Mouse (Mus musculus) spleen, adult 18-20 months (tissue): Measurements from ENCODE around the gene Lgi4.

Experiments used
- DNase-seq, 2 experiments: peaks; one replicate each; pipeline ENCODE4 v3.0.0; 2022; ENCODE audit warnings: mixed read lengths in 2 of 2

Lgi4 gene

DNA sequence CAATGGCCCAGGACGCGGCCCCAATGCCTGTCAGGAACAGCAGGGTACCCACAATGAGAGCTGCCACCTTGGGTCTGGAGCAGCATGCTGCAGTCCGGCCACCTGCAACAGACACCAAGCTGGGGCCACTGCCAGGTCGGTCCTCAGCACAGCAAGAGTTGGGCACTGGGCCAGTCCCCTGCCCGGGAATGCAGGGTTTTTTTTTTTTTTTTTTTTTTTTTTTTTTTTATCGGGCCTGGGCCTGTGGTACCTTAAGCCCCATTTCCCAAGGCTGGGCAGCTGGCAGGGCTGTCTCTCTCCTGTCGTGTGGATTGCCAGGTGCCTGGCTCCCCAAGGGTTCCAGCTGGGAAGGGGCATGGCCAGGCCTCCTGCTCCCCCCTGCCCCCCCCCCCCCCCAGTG, 49.9 kb downstream of the Lgi4 start:
- no peak for DNase-seq

DNA sequence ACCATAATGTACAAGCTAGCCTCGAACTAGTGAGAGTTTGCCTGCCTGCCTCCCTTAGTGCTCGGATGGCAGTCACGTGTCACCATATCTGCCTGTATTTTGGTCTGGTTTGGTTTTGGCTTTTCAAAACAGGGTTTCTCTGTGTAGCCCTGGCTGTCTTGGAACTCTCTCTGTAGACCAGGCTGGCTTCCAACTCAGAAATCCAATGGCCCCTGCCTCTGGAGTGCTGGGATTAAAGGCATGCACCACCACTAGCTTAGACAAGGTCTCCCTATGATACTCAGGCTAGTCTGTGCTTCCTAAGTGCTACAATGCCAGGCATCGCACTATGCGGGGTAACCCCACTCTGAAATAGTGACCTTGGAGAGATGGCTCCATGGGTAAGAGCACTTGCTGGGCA, 50.7 kb downstream of the Lgi4 start:
- DNase-seq = no peak

DNA sequence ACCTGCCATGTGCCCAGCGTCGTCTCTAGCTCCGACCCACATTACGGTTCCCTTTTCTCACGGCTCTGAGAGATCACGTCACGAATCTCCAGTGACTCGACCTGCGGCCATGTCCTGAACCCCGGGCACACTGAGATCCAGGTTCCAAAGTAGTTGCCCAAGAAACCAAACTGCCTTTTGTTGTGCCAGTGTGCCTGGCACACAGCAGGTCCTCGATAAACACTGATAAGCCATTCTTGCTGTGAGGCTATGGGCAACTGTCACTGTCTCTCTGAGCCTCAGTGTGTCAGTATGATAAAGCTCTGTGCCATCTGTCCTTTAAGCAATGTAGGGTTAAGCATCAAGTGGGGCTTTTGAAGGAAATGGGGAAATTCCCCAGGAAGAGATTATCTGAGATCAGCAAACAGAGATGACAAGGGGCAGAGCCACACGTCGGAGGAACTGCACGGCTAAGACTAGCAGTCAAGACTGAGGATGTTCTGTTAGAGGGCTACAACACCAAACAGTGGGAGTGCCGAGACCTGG, 51.8 kb downstream of the Lgi4 start:
- DNase-seq = no peak

DNA sequence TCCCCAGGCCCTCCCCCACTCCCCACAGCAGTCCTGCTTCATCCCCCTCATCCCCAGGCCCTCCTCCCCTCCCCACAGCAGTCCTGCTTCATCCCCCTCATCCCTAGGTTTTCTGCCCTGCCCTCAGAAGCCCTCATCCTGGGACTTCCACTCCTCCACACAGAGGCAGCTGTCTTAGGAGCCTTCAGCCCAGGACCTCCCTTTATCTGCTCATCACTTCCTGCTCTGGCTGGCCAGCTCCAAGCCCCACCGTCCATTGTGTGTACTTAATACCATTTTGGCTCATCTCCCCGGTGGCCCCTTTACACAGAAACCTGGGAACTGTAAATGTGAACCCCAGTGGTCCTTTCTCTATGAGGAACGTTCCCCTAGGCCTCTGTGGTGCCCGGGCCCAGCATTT, 52.9 kb downstream of the Lgi4 start:
- DNase-seq = no peak

DNA sequence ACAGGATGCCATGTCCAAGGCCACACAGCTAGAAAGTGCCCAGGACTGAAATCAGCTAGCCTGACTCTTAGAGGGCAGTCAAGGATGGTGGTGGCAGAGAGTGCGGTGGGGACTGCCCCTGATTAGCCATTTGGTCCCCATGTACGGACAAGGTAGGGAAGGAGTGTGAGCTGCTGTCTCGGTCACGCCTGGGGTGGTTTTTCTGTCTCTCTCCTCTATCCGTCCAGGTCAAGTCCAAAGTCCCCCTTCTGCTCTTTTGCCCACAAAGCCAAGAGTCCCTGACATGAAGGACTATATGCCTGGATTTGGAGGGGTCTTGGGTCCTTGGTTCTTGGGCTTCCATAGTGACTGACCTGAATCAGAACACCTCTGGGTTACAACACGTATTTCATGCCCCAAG, 54.7 kb downstream of the Lgi4 start:
- no peak for DNase-seq

- DNase-seq = no peak
These were observed 55.5 kb downstream of the Lgi4 start for GRCm38 (mm10) chr7:31114646-31115045.

DNA sequence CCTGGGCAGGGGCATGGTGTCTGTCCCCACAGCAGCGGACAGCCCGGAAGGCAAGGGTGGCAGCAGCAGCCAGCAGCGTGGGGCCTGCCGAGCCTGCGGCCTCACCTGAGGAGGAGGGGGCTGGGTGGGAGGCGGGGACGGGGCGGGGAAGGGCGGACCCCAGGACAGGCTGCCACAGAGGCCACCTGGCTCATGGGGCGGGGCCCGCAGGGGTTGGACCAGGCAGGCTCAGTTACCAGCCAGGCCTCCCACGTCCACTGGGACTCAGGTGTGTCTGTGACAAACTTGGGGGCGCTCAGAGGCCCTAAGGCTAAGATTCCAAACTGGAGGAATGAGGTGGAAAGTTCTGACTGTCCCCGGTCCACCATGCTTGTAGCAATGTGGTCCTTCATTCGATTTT, 56.0 kb downstream of the Lgi4 start, which contains the start of gene Hpn:
TSS of gene Hpn (minus strand) at position 109 of the 400 bp plus-strand sequence.
- DNase-seq = no peak

GRCm38 (mm10) chr7:31115587-31116043, 56.5 kb downstream of the Lgi4 start:
- DNase-seq = peak; percentile 27 to 38

- DNase-seq = no peak
These were observed 57.6 kb downstream of the Lgi4 start for GRCm38 (mm10) chr7:31116721-31117145.

GRCm38 (mm10) chr7:31117465-31117864, 58.3 kb downstream of the Lgi4 start:
- no peak for DNase-seq

- no peak for DNase-seq
These were observed 59.3 kb downstream of the Lgi4 start for GRCm38 (mm10) chr7:31118486-31118885.

DNA sequence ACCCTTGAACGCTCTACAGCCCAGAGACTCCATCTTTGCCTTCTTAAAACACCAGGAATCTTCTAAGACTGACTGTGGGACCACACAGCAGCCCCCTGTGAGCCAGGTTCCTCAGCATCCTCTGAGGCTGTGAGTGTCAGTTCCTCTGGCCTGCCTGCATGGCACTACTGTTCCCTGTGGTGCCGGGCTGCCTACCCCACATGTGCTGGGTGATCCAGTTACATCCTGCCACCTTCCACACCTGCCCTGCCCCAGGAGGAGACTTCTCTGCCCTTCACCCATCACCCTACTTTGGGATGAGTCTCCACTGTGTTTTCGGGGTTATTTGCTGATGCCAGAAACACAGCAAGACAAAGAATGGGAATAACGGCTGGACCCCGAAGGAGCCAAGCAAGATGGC, 60.4 kb downstream of the Lgi4 start:
- DNase-seq = no peak
